14 mouse cellular contexts compared by ENCODE assay signal in genomic region chr7:139252986-139253385, GRCm38 (mm10). TPM values are rescaled to one million over a fixed set of nuclear protein-coding genes. Genes with fewer than 3 reads are reported as not detected.
DNase-seq lines count a peak whose midpoint lies in the region; ATAC-seq and TF ChIP-seq lines count a peak whose summit lies in the region.
"Had no signal": no experiment of that assay in that cellular context is flagged by ENCODE, and none has a peak within 500 bp of the region (broad histone marks: within the 10 kb centered on the region; RNA-seq: fewer than 3 reads in every experiment).

No protein-coding gene starts in this region.

- ATAC-seq in embryonic facial prominence, embryonic 13.5 days (ENCODE audit: insufficient number of reproducible peaks, insufficient read depth, low FRiP score, low TSS enrichment, low read depth), result no peak
- ATAC-seq in intestine, postnatal 0 days, result no peak
- ATAC-seq: forebrain, embryonic 13.5 days; midbrain, embryonic 13.5 days had no signal

- H3K27ac ChIP-seq in embryonic facial prominence, embryonic 13.5 days, result peak overlapping the region; percentile 55; the same call in 1 of the 2 replicates
- no peak overlapping the region; the same call in 1 of the 2 replicates for H3K27ac ChIP-seq in embryonic facial prominence, embryonic 10.5 days (replicated peaks)
- peak overlapping the region; percentile 8; the same call in 1 of the 2 replicates for H3K27ac ChIP-seq in intestine, postnatal 0 days (ENCODE audit: low read depth, low read length)
- H3K27ac ChIP-seq: forebrain, embryonic 13.5 days; midbrain, embryonic 13.5 days; neural tube, embryonic 15.5 days had no signal

- 70% methylated on average over 9 of the region's 9 CpGs for WGBS in embryonic facial prominence, embryonic 13.5 days
- WGBS in embryonic facial prominence, embryonic 10.5 days, result 76% methylated on average over 9 of the region's 9 CpGs
- WGBS in intestine, postnatal 0 days, result 32% methylated on average over 9 of the region's 9 CpGs

- intact Hi-C loops in left cerebral cortex, postnatal 14 days (cut with DNase I), result no loop called here

- H3ac ChIP-seq in myocyte (ENCODE audit: control insufficient read depth, insufficient read length), result no peak overlapping the region

- DNase-seq in embryonic facial prominence, embryonic 10.5 days (ENCODE audit: low spot score), result no peak
- DNase-seq in kidney, postnatal 36 days, result peak; percentile 24 to 36
- no peak for DNase-seq in kidney, adult 18-20 months
- no peak for DNase-seq in cerebellum, postnatal 10 days
- no peak for DNase-seq in left cerebral cortex, postnatal 14 days (ENCODE audit: low spot score in 2 of 2)
- DNase-seq: liver; right cerebral cortex, postnatal 4 days had no signal

- H3K9me3 ChIP-seq in embryonic facial prominence, embryonic 13.5 days, result no peaks in the 10 kb centered on the region
- no peaks in the 10 kb centered on the region for H3K9me3 ChIP-seq in embryonic facial prominence, embryonic 10.5 days
- no peaks in the 10 kb centered on the region for H3K9me3 ChIP-seq in intestine, postnatal 0 days (ENCODE audit: control insufficient read depth)
- H3K9me3 ChIP-seq: forebrain, embryonic 13.5 days; midbrain, embryonic 13.5 days; neural tube, embryonic 15.5 days had no signal

- H3K4me2 ChIP-seq in embryonic facial prominence, embryonic 13.5 days, result no peak overlapping the region
- H3K4me2 ChIP-seq in intestine, postnatal 0 days (replicated peaks; ENCODE audit: low read depth), result peak overlapping the region; percentile 31
- peak overlapping the region; percentile 9 for H3K4me2 ChIP-seq in myocyte (ENCODE audit: low read depth)
- H3K4me2 ChIP-seq: forebrain, embryonic 13.5 days; midbrain, embryonic 13.5 days; neural tube, embryonic 15.5 days had no signal

- no peaks in the 10 kb centered on the region for H3K27me3 ChIP-seq in embryonic facial prominence, embryonic 13.5 days
- peaks cover 34% of the 10 kb centered on the region for H3K27me3 ChIP-seq in embryonic facial prominence, embryonic 10.5 days (replicated peaks; ENCODE audit: low read depth, poor library complexity, severe bottlenecking)
- no peaks in the 10 kb centered on the region for H3K27me3 ChIP-seq in intestine, postnatal 0 days (replicated peaks; ENCODE audit: control insufficient read depth, insufficient read depth, low read length)
- no peaks in the 10 kb centered on the region for H3K27me3 ChIP-seq in myocyte (ENCODE audit: control insufficient read depth, insufficient read depth, insufficient read length)
- H3K27me3 ChIP-seq: neural tube, embryonic 15.5 days had no signal

- no peak overlapping the region for H3K4me3 ChIP-seq in embryonic facial prominence, embryonic 13.5 days
- H3K4me3 ChIP-seq in embryonic facial prominence, embryonic 10.5 days, result no peak overlapping the region
- no peak overlapping the region for H3K4me3 ChIP-seq in intestine, postnatal 0 days (ENCODE audit: low read depth, low read length)
- no peak overlapping the region for H3K4me3 ChIP-seq in myocyte
- H3K4me3 ChIP-seq: forebrain, embryonic 13.5 days; midbrain, embryonic 13.5 days; neural tube, embryonic 15.5 days had no signal

- H3K36me3 ChIP-seq in embryonic facial prominence, embryonic 13.5 days, result peaks cover 33% of the 10 kb centered on the region
- peaks cover 29% of the 10 kb centered on the region for H3K36me3 ChIP-seq in embryonic facial prominence, embryonic 10.5 days (replicated peaks)
- H3K36me3 ChIP-seq in intestine, postnatal 0 days (ENCODE audit: control insufficient read depth, insufficient read depth), result peaks cover 28% of the 10 kb centered on the region
- peaks cover 10% of the 10 kb centered on the region for H3K36me3 ChIP-seq in myocyte (ENCODE audit: control insufficient read depth, insufficient read depth)

- H3K79me2 ChIP-seq in myocyte (ENCODE audit: control insufficient read depth, insufficient read depth), result peaks cover 14% of the 10 kb centered on the region

- no peak for TF ChIP-seq POLR2A in myocyte (IDR thresholded peaks at IDR 0.05; ENCODE audit: insufficient read length, low read depth)

- TF ChIP-seq CTCF in intestine, postnatal 0 days (IDR thresholded peaks at IDR 0.05; ENCODE audit: low read depth), result no peak

- no peak overlapping the region for H3K9ac ChIP-seq in embryonic facial prominence, embryonic 13.5 days
- no peak overlapping the region for H3K9ac ChIP-seq in intestine, postnatal 0 days (ENCODE audit: low read depth, low read length)
- H3K9ac ChIP-seq: forebrain, embryonic 13.5 days; midbrain, embryonic 13.5 days; neural tube, embryonic 15.5 days had no signal

- H3K4me1 ChIP-seq in embryonic facial prominence, embryonic 13.5 days, result peaks cover 61% of the 10 kb centered on the region
- peaks cover 60% of the 10 kb centered on the region for H3K4me1 ChIP-seq in embryonic facial prominence, embryonic 10.5 days
- peaks cover 42% of the 10 kb centered on the region for H3K4me1 ChIP-seq in intestine, postnatal 0 days (replicated peaks; ENCODE audit: control insufficient read depth, insufficient read depth, low read length)

TF ChIP-seq in myocyte, 11 proteins besides CTCF, POLR2A, EP300 and RAD21:
- TF ChIP-seq CEBPB (IDR thresholded peaks at IDR 0.05; ENCODE audit: insufficient read depth, poor library complexity, severe bottlenecking) (no peak), MYOD1 (IDR thresholded peaks at IDR 0.05; ENCODE audit: control insufficient read depth in 1 of 3, insufficient read length in 2 of 3, low read depth in 2 of 3) (no peak), REST (IDR thresholded peaks at IDR 0.05; ENCODE audit: insufficient read depth, insufficient read length) (no peak), USF1 (IDR thresholded peaks at IDR 0.05; ENCODE audit: low read depth) (no peak), TCF12 (IDR thresholded peaks at IDR 0.05; ENCODE audit: insufficient read depth, poor library complexity, severe bottlenecking) (no peak), POLR2AphosphoS2 (IDR thresholded peaks at IDR 0.05; ENCODE audit: insufficient read length, low read depth) (no peak), SRF (IDR thresholded peaks at IDR 0.05; ENCODE audit: control insufficient read depth, insufficient read length, low read depth) (no peak), TCF3 (IDR thresholded peaks at IDR 0.05; ENCODE audit: insufficient read length, low read depth) (no peak), MAX (IDR thresholded peaks at IDR 0.05; ENCODE audit: low read depth) (no peak), MYOG (IDR thresholded peaks at IDR 0.05; ENCODE audit: control insufficient read depth in 1 of 3, insufficient read depth in 1 of 3, insufficient read length in 2 of 3, low read depth in 2 of 3) (no peak), E2F4 (IDR thresholded peaks at IDR 0.05; ENCODE audit: insufficient read depth) (no peak)

RNA-seq across cellular contexts. Expression of gene Pwwp2b, which starts 4.7 kb away (rescaled TPM):
- polyA plus RNA-seq in embryonic facial prominence, embryonic 13.5 days (2015; fragmentation: Nextera tagmentation; extraction: Ambion mirVana), result 13.7 and 16.0 TPM in 2 replicates
- 7.1 and 7.6 TPM in 2 replicates for polyA plus RNA-seq in embryonic facial prominence, embryonic 10.5 days (2016; fragmentation: Nextera tagmentation; extraction: Ambion mirVana)
- polyA plus RNA-seq in intestine, postnatal 0 days (2015; fragmentation: Nextera tagmentation; extraction: Ambion mirVana), result 12.9 and 16.6 TPM in 2 replicates
- polyA plus RNA-seq in myocyte (2012; fragmentation: generic; extraction: Trizol), result 9.6 TPM
- 10 to 100 TPM; 10.4 to 10.9 TPM for total RNA-seq in left cerebral cortex, postnatal 14 days (2021)

RNA-seq across cellular contexts. Expression of gene Stk32c, which starts 39.9 kb away (rescaled TPM):
- polyA plus RNA-seq in embryonic facial prominence, embryonic 13.5 days (2015; fragmentation: Nextera tagmentation; extraction: Ambion mirVana), result 0.18 and 0.22 TPM in 2 replicates
- 0.10 and 0.12 TPM in 2 replicates for polyA plus RNA-seq in embryonic facial prominence, embryonic 10.5 days (2016; fragmentation: Nextera tagmentation; extraction: Ambion mirVana)
- 0.07 and 0.10 TPM in 2 replicates for polyA plus RNA-seq in intestine, postnatal 0 days (2015; fragmentation: Nextera tagmentation; extraction: Ambion mirVana)
- 1.0 TPM for polyA plus RNA-seq in myocyte (2012; fragmentation: generic; extraction: Trizol)
- 100 to 1,000 TPM; 129 to 146 TPM for total RNA-seq in left cerebral cortex, postnatal 14 days (2021)
- total RNA-seq: granulocyte monocyte progenitor cell, adult 5-6 weeks had no signal

RNA-seq across cellular contexts. Expression of gene Lrrc27, which starts 40.2 kb away (rescaled TPM):
- 2.0 and 2.1 TPM in 2 replicates for polyA plus RNA-seq in embryonic facial prominence, embryonic 13.5 days (2015; fragmentation: Nextera tagmentation; extraction: Ambion mirVana)
- polyA plus RNA-seq in embryonic facial prominence, embryonic 10.5 days (2016; fragmentation: Nextera tagmentation; extraction: Ambion mirVana), result 4.4 and 4.6 TPM in 2 replicates
- 2.0 and 2.5 TPM in 2 replicates for polyA plus RNA-seq in intestine, postnatal 0 days (2015; fragmentation: Nextera tagmentation; extraction: Ambion mirVana)
- 7.9 TPM for polyA plus RNA-seq in myocyte (2012; fragmentation: generic; extraction: Trizol)
- 1 to 10 TPM; 5.9 to 6.0 TPM for total RNA-seq in left cerebral cortex, postnatal 14 days (2021)

Comparison
In these comparisons a context has a peak if more than half of its experiments do, and no peak if none do; other contexts are left out.
1. DNase-seq: peak in kidney, postnatal 36 days (2 of 2); none in embryonic facial prominence, embryonic 10.5 days (single experiment), kidney, adult 18-20 months (single experiment), cerebellum, postnatal 10 days (0 of 2) and left cerebral cortex, postnatal 14 days (0 of 2).